Mouse (Mus musculus) intestine, embryonic 14.5 days (tissue): ENCODE measurements around the gene Paics. TPM values are rescaled to one million over a fixed set of nuclear protein-coding genes. Genes with fewer than 3 reads are reported as not detected.
A peak's percentile ranks its signal among the peaks of the same experiment; 100 is the strongest.

Source experiments
- ATAC-seq: fragments of 200-750 bp; cut with Nextera tagmentation; replicated peaks from 2 replicates; pipeline ENCODE4 v1.8.0; 2017; ENCODE audit warnings: low read depth, moderate number of reproducible peaks, moderate TSS enrichment, moderate library complexity; ENCODE audit not compliant: low FRiP score, low TSS enrichment
- DNase-seq: peaks from one replicate; pipeline ENCODE4 v3.0.0-alpha.2; 2018; ENCODE audit warnings: low spot score
- H3K27ac ChIP-seq: fragments of 300-500 bp; sonication (generic); 2 replicates; pipeline ENCODE4 v1.5.1; 2014; ENCODE audit warnings: low read depth, mild to moderate bottlenecking, control low read depth
- H3K27me3 ChIP-seq: fragments of 300-500 bp; sonication (generic); replicated peaks from 2 replicates; pipeline ENCODE4 v1.6.1; 2014; ENCODE audit warnings: low read length, control low read depth; ENCODE audit not compliant: control insufficient read depth, insufficient read depth
- H3K36me3 ChIP-seq: fragments of 300-500 bp; sonication (generic); 2 replicates; pipeline ENCODE4 v1.6.1; 2014; ENCODE audit warnings: low read length, control low read depth; ENCODE audit not compliant: control insufficient read depth, insufficient read depth
- H3K4me1 ChIP-seq: fragments of 300-500 bp; sonication (generic); replicated peaks from 2 replicates; pipeline ENCODE4 v1.6.1; 2014; ENCODE audit warnings: low read length, control low read depth, mixed read lengths; ENCODE audit not compliant: control insufficient read depth, insufficient read depth
- H3K4me2 ChIP-seq: fragments of 300-500 bp; sonication (generic); 2 replicates; pipeline ENCODE4 v1.6.1; 2014; ENCODE audit warnings: low read length
- H3K4me3 ChIP-seq: fragments of 300-500 bp; sonication (generic); 2 replicates; pipeline ENCODE4 v1.5.1; 2014; ENCODE audit warnings: low read depth, low read length, control low read depth, mixed read lengths
- H3K9ac ChIP-seq: fragments of 300-500 bp; sonication (generic); 2 replicates; pipeline ENCODE4 v1.6.1; 2014; ENCODE audit warnings: mild to moderate bottlenecking, low read length
- H3K9me3 ChIP-seq: fragments of 300-500 bp; sonication (generic); 2 replicates; pipeline ENCODE4 v1.6.1; 2016; ENCODE audit warnings: low read length, control low read depth; ENCODE audit not compliant: control insufficient read depth
- WGBS: fragments of 180-500 bp; shearing (Covaris S2); extraction: QIAGEN DNeasy Blood & Tissue Kit; methylation state at CpG from one replicate; pipeline ENCODE4 v1.1.7; 2014; 5-methylcytosine and 5-hydroxymethylcytosine counted together
- polyA plus RNA-seq: library from polyadenylated mRNA; unstranded; fragments of >200 nt; fragmentation: Nextera tagmentation; extraction: Ambion mirVana; gene quantifications from 2 replicates; pipeline ENCODE4 v1.2.1, GENCODE M21; 2014

Gene Paics
- polyA plus RNA-seq, 1 experiment from 2014 or later: 241 TPM

DNA sequence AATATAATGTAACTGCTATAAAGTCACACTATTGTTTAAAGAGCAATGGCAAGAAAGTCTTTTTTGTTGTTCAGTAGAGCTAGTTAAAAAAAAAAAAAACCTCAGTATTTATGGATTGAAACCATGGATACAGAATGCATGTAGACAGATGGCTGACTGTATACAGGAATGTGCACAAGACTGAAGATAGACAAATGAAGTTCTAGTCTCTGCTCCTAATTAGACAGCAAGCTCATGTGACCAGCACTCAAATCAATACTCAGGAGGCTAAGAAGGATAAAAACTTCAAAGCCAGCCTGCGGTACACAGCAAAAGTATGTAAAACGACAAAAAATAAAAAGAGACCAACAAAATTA is 5.5 kb upstream of the Paics start:
- Histone ChIP-seq H3K4me2 (no peak overlapping the region), H3K27ac (no peak overlapping the region), H3K9ac (no peak overlapping the region), H3K4me1 (peaks cover 6% of the 10 kb centered on the region), H3K4me3 (no peak overlapping the region), H3K36me3 (peaks cover 16% of the 10 kb centered on the region), H3K9me3 (no peaks in the 10 kb centered on the region), H3K27me3 (no peaks in the 10 kb centered on the region)
- WGBS: 80% methylated on average over 2 of the region's 2 CpGs
- no peak for DNase-seq
- no peak for ATAC-seq

DNA sequence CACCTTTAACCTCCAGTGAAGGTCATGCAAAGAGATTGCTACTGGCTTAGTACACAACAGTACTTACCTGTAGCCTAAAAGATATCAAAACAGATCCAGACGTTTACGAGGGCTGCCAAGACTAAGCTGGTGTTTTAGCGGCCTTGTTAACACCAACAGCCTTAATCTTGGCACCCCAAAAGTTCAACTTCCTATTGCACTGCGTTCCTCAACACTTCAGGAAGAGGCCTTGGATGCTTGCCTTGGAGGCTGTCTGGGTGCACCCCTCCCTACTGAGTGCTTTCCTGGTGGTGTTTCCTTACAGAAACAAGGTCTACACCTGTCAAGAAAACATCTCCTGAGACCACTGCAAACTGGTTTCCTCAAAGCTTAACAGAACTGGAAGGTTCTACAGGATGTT is 4.0 kb upstream of the Paics start:
- H3K4me1 ChIP-seq: peaks cover 6% of the 10 kb centered on the region
- no peaks in the 10 kb centered on the region for H3K9me3 ChIP-seq
- H3K4me2 ChIP-seq: no peak overlapping the region
- H3K9ac ChIP-seq: no peak overlapping the region
- H3K4me3 ChIP-seq: no peak overlapping the region
- no peaks in the 10 kb centered on the region for H3K27me3 ChIP-seq
- ATAC-seq (no peak), DNase-seq (no peak)
- H3K36me3 ChIP-seq: peaks cover 14% of the 10 kb centered on the region; the same call in 1 of the 2 replicates
- 79% methylated on average over 4 of the region's 4 CpGs for WGBS
- H3K27ac ChIP-seq: no peak overlapping the region

DNA sequence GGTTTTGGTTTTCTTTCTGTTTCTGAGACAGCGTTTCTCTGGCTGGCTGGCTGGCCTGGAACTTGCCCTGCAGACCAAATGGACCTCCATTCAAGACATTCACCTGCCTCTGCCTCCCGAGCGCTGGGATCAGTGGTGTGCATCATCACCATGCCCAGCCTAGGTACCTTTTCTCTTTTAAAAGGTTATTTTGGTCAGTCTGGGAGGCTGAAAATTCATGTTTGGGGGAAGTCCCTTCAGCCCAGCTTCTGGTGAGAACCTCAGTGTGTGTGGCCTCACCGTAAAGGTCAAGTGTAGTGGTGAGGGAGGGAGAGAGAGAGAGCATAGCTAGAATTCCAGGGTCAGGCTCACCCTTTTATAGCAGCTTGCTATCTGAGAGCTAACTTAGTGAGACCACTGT is 3.3 kb upstream of the Paics start:
- H3K4me2 ChIP-seq: no peak overlapping the region
- WGBS: 78% methylated on average over 4 of the region's 4 CpGs

DNA sequence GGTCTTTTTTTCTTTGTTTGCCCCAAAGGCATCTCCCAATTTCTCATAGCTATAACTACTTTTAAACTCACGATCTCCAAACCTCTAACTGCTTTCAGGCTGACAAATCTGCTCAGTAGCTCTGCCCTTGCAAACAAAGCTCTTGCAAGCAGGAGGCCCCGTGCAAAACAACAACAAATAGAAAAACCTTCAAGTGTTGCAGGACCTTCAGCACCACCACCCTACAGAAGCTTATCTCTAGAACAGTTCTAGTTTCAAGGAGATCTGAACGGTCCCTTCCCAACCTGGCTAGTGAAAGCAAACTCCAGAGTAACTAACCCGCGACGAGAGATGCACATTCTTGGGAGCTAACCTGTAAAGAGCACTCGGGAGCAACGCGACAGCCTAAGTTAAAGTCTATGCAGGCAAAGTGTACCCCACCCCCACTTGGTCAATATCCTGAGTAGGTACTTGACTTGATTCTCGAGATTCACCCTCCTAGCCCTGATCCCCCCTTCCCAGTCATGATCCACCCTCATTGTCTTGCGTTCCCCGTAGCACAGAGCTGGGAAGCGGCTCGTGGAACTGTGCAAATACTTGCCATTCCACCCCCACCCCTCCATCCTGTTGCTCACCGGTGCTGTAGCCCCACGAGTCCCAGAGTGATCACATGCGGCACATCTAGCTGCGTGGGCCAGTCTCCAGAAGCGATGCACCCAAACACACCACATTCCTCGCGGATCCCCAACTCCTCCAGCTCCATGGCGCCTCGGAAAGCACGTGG is 583 bp upstream of the Paics start:
- peak overlapping the region; percentile 78 for H3K4me2 ChIP-seq
- peaks cover 14% of the 10 kb centered on the region for H3K4me1 ChIP-seq
- H3K27me3 ChIP-seq: no peaks in the 10 kb centered on the region
- H3K27ac ChIP-seq: peak overlapping the region; percentile 81
- ATAC-seq (no peak; the same call in 1 of the 2 replicates), DNase-seq (no peak)
- under 1% methylated on average over 24 of the region's 24 CpGs for WGBS
- H3K4me3 ChIP-seq: peak overlapping the region; percentile 81
- peaks cover 14% of the 10 kb centered on the region; the same call in 1 of the 2 replicates for H3K36me3 ChIP-seq
- H3K9ac ChIP-seq: peak overlapping the region; percentile 66
- H3K9me3 ChIP-seq: no peaks in the 10 kb centered on the region

More for the DNA sequence above, 3.3 kb upstream of the Paics start:
- DNase-seq (no peak), ATAC-seq (no peak)
- Histone ChIP-seq H3K9me3 (no peaks in the 10 kb centered on the region), H3K4me3 (no peak overlapping the region), H3K27me3 (no peaks in the 10 kb centered on the region), H3K27ac (no peak overlapping the region), H3K4me1 (peaks cover 12% of the 10 kb centered on the region), H3K36me3 (peaks cover 14% of the 10 kb centered on the region; the same call in 1 of the 2 replicates), H3K9ac (no peak overlapping the region)

DNA sequence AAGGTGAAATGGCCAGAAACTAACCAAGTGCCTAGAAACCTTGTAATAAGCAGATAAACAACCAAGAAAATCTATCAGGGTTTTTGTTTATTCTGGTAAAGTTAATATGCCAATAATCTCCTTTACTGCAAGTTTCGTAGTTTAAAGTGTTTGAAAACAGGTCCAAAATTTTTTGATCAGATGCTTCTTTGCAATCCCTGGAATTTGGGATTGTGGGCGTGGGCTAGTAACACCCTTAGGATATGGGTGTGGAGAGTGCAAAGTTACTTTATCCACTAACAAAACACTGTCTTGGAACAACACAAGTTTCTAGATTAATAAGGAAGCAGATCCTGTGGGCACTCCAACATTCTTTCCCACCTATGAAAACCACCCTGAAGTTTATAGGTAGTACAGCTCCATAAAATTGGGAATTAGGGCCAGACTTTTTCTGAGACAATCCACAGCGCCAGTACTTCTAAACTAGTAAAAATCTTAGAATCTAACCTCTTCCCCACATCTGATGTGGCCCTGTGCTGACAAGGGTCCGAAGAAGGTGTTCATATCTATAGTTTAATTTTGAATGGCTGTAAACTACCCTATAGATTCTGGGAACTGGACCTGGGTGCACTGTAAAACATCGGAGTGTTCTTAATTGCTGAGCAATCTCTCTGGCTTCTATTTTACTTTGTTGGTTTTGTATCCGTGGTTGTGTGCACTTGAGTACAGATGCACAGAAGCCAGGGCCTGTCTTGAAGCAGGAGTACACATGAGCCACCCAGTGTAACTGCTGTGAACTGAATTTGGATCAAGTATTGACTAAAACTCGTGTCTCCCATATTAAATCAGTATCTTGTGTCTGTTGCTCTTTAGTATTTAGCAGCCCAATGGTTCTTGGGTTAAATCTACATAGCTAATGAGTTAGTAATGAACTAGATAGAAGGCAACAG is 1.3 kb downstream of the Paics start:
- no peaks in the 10 kb centered on the region for H3K9me3 ChIP-seq
- peak overlapping the region; percentile 78 for H3K4me2 ChIP-seq
- DNase-seq (no peak), ATAC-seq (no peak)
- 11% methylated on average over 7 of the region's 7 CpGs for WGBS
- no peaks in the 10 kb centered on the region for H3K27me3 ChIP-seq
- peaks cover 23% of the 10 kb centered on the region for H3K36me3 ChIP-seq
- peak overlapping the region; percentile 78 for H3K27ac ChIP-seq
- H3K9ac ChIP-seq: peak overlapping the region; percentile 73
- peak overlapping the region; percentile 81 for H3K4me3 ChIP-seq
- peaks cover 14% of the 10 kb centered on the region for H3K4me1 ChIP-seq

DNA sequence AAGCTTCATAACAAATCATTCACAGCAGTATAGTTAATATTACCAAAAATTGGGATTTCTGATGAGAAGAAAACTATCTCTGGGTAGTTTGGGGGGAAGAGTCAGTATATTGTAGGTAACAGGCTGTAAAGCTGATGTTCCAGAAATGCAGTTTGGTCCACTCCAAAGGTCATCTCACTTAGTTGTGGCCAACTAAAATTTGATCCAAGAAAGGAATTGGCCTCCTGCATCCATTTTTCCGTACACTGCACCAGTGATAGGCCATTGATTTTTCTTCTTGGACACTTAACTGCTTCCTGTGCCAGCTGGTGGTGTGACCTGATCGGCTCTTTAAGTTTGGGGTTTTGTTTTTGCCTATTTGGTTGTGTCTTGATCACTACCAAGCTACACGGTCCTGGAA is 2.7 kb downstream of the Paics start:
- DNase-seq (no peak), ATAC-seq (no peak)
- Histone ChIP-seq H3K4me2 (no peak overlapping the region), H3K4me3 (no peak overlapping the region), H3K9me3 (no peaks in the 10 kb centered on the region), H3K4me1 (peaks cover 14% of the 10 kb centered on the region), H3K36me3 (peaks cover 26% of the 10 kb centered on the region), H3K27ac (no peak overlapping the region), H3K9ac (no peak overlapping the region), H3K27me3 (no peaks in the 10 kb centered on the region)
- WGBS: 64% methylated on average over 3 of the region's 3 CpGs

DNA sequence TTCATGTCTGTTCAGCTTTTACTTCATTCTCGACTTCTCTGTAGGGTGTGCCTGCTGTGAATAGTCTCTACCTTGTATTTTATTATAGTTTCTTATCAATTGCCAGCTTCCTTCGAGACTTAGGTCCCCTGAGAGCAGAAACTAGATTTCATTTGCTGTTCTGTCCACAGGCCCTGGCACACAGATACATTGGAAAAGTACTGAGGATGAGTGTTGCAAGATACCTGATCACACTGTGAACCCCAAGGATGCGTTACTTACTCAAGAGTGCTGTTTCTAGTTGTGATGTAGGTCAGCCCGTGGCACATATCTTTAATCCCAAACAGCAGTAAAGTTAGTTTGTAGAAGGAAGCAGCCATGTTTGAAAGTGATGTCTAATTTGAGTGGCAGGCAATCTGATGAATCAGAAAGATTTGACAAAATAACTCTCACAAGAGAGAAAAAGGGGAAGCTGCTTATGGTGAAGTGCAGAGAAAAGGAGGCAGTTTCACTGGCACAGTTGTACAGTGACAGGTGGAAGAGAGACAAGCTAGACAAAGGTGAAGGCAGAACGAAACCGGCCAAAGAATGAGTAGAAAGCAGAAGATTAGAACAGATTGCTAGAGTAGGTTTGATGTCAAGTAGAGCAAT is 3.3 kb downstream of the Paics start:
- DNase-seq: no peak
- 76% methylated on average over 6 of the region's 6 CpGs for WGBS
- no peak overlapping the region for H3K27ac ChIP-seq

DNA sequence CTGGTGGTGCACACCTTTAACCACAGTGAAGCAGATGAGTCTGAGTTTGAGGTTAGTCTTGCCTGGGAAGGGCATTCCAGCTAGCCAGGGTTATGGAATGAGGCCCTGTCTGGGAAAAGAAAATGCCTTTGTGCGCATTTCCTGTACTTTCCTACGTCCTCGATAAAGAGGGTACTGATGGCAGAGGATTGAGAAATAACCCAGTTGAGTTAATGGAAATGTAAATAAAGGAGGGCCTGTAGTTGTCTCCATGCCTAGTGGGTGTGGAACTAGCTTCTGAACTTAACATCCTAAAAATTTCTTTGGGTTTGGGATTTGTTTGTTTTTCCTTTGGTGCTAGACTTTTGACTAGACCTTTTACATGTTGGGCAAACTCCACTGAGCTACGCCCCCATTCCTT is 4.4 kb downstream of the Paics start:
- Histone ChIP-seq H3K27ac (no peak overlapping the region), H3K27me3 (no peaks in the 10 kb centered on the region), H3K36me3 (peaks cover 42% of the 10 kb centered on the region), H3K4me2 (no peak overlapping the region), H3K4me1 (peaks cover 8% of the 10 kb centered on the region), H3K9ac (no peak overlapping the region), H3K4me3 (no peak overlapping the region), H3K9me3 (no peaks in the 10 kb centered on the region)
- no peak for DNase-seq
- 61% methylated on average over 4 of the region's 4 CpGs for WGBS
- ATAC-seq: no peak

More for the DNA sequence above, 3.3 kb downstream of the Paics start:
- Histone ChIP-seq H3K4me2 (no peak overlapping the region), H3K4me1 (peaks cover 14% of the 10 kb centered on the region), H3K36me3 (peaks cover 31% of the 10 kb centered on the region), H3K4me3 (no peak overlapping the region), H3K27me3 (no peaks in the 10 kb centered on the region), H3K9ac (no peak overlapping the region), H3K9me3 (no peaks in the 10 kb centered on the region)
- no peak for ATAC-seq
